Mouse (Mus musculus): ENCODE results near the gene Rnft2. TPM values are rescaled to one million over a fixed set of nuclear protein-coding genes. Genes with fewer than 3 reads are reported as not detected.

The Rnft2 gene
- polyA plus RNA-seq, 1 experiment from 2014 or later, result 3.0 TPM

DNA sequence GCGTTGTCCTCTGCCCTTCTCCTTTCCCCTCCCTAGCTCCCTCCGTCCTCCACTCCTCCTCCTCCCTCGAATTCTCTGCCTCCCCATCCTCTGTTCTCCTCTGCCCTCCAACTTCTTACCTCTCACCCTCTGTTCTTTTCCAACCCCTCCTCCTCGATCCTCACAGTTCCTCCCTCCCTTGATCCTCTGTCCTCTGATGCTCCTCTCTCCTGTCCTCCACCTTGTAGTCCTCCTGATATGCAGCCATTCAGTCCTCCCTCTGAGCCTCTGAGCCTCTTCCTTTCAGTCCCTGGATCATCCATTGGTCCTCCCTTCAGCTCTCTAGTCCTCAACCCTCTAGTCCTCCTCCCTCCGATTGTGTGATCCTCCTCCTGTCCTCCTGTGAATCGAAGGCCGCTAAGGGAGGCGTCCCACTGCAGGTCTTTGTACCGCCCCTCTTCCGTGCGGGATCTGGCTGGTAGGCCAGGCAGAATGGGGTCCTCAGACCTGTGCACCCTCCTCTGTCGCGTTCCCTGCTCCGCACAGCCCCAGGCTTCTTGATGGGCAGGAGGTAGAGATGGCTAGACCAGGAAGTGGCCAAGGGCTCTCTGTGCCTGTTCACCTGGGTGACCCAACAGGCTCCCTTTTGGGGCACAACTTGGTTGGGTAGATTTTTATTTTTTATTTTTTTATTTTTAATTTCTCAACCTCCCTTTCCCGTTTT, 841 bp upstream of the Rnft2 start:
- no peak for ATAC-seq (ENCODE audit: insufficient read depth, low FRiP score, low read depth)
- Histone ChIP-seq H3K9ac (peak overlapping the region; percentile 60), H3K36me3 (no peaks in the 10 kb centered on the region), H3K27me3 (replicated peaks) (no peaks in the 10 kb centered on the region), H3K4me1 (peaks cover 17% of the 10 kb centered on the region; the same call in 1 of the 2 replicates), H3K9me3 (no peaks in the 10 kb centered on the region), H3K4me2 (peak overlapping the region; percentile 87), H3K27ac (peak overlapping the region; percentile 69), H3K4me3 (replicated peaks) (peak overlapping the region; percentile 77)
- 5% methylated on average over 15 of the region's 15 CpGs for WGBS

DNA sequence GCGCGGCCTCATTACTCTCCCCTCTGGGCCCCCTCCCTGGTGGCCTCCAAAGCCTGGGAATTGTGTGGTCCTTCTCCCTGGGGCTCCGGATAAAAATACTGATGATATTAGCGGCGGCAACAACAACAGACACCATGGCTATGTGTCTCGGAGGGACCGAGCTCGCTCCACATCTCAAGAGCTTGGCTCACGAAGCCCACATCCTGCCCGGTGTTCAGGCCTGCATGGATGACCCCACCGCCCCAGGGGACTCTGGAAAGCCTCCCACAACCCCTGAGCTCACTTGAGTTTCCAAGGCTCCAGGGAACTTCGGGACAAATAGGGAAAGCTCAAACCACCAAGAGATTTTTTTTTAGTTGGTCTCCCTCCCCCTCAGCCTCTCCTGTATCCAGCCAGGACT, 5.2 kb downstream of the Rnft2 start:
- no peaks in the 10 kb centered on the region for H3K27me3 ChIP-seq (replicated peaks)
- 84% methylated on average over 12 of the region's 12 CpGs for WGBS

DNA sequence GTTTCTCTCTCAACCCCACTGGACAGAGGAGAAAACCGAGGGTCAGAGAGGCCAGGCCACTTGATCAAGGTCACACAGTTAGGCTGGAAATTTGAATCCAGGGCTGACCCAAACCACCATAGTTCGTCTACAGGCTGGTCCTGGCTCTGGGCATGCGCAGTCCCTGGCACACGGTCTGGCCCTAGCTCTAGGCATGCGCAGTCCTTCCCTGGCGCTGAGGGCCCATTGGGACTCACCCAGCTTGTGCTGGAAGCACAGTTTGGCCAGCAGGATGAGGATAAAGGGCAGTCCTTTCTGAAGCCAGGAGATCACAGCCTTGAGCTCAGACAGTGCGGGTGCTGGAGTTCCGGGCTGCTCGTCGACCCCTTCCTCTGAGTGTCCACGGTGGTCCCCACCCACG, 8.0 kb downstream of the Rnft2 start:
- ATAC-seq (ENCODE audit: insufficient read depth, low FRiP score, low read depth), result no peak
- Histone ChIP-seq H3K36me3 (peaks cover 3% of the 10 kb centered on the region; the same call in 1 of the 2 replicates), H3K27me3 (replicated peaks) (no peaks in the 10 kb centered on the region), H3K4me3 (replicated peaks) (no peak overlapping the region), H3K9me3 (no peaks in the 10 kb centered on the region), H3K27ac (no peak overlapping the region), H3K4me2 (no peak overlapping the region), H3K4me1 (no peaks in the 10 kb centered on the region), H3K9ac (no peak overlapping the region)
- WGBS, result 82% methylated on average over 12 of the region's 12 CpGs

More for the DNA sequence above, 5.2 kb downstream of the Rnft2 start:
- Histone ChIP-seq H3K4me2 (no peak overlapping the region), H3K9me3 (no peaks in the 10 kb centered on the region), H3K4me1 (0 out of 2 replicates have a peak, but pooled peaks cover 9% of the 10 kb centered on the region), H3K9ac (no peak overlapping the region), H3K4me3 (replicated peaks) (no peak overlapping the region), H3K27ac (no peak overlapping the region), H3K36me3 (0 out of 2 replicates have a peak, but pooled peaks cover 3% of the 10 kb centered on the region)
- no peak for ATAC-seq (ENCODE audit: insufficient read depth, low FRiP score, low read depth)

DNA sequence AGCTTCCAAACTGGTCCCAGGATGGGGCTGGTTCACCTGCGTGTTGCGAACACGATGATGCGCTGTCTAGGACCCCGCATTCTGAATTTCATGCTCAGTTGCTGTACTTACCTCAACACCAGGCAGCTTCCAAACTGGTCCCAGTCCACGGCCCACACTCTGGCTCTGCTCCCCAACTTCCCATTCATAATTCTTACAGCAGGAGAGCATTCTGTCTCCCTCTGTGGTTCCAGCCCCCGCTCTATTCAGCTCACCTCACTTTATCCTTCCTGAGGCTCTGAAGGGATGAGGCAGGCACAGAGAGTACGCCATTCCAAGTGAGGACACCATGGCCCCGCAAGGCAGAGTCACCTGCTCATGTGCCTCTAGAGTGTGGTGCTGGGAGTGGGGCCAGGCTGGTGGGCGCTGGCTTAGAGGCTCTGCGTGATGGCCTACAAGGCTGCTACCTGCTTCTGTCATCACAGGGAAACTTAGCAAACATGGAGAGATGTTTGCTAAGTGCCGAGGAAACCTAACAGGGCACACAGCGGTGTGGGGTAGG, 14.8 kb downstream of the Rnft2 start:
- H3K36me3 ChIP-seq, result no peaks in the 10 kb centered on the region; the same call in 1 of the 2 replicates
- no peaks in the 10 kb centered on the region for H3K27me3 ChIP-seq (replicated peaks)
- 90% methylated on average over 13 of the region's 13 CpGs for WGBS
- H3K4me1 ChIP-seq, result no peaks in the 10 kb centered on the region
- H3K9ac ChIP-seq, result no peak overlapping the region
- no peak overlapping the region for H3K4me3 ChIP-seq (replicated peaks)
- ATAC-seq (ENCODE audit: insufficient read depth, low FRiP score, low read depth), result no peak
- H3K27ac ChIP-seq, result no peak overlapping the region
- H3K4me2 ChIP-seq, result no peak overlapping the region
- no peaks in the 10 kb centered on the region for H3K9me3 ChIP-seq

DNA sequence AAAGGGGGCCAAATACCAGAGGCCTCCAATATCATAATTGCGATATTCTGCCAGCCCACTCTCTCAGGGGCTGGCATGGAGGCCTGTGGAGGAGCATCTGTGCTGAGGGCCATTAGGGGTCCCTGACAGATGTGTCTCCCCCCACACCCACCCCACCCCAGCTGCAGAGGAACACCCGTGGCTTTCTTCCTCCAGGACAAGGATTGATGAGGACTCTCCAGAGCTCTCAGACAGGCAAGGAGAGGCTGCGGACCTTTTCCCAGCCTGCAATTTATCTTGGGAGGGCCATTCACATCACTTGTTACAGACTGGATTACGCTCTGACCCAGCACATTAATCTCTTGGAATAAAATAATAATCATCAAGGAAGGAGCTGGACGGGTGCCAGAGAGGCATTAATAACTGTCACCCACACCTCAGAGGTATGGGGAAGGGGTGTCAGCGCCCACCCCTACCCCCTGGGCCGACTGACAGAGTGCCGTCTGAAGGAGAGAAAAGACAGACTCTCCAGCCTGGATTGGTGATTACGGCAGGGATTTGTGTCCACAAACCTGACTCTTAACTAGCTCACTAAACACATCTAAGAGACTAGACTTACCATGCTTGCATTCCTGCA, 21.7 kb downstream of the Rnft2 start:
- Histone ChIP-seq H3K4me2 (no peak overlapping the region), H3K27ac (no peak overlapping the region), H3K4me3 (replicated peaks) (no peak overlapping the region), H3K27me3 (replicated peaks) (no peaks in the 10 kb centered on the region), H3K36me3 (no peaks in the 10 kb centered on the region), H3K9ac (no peak overlapping the region), H3K4me1 (no peaks in the 10 kb centered on the region), H3K9me3 (no peaks in the 10 kb centered on the region)
- no peak for ATAC-seq (ENCODE audit: insufficient read depth, low FRiP score, low read depth)
- 24% methylated on average over 9 of the region's 9 CpGs for WGBS

DNA sequence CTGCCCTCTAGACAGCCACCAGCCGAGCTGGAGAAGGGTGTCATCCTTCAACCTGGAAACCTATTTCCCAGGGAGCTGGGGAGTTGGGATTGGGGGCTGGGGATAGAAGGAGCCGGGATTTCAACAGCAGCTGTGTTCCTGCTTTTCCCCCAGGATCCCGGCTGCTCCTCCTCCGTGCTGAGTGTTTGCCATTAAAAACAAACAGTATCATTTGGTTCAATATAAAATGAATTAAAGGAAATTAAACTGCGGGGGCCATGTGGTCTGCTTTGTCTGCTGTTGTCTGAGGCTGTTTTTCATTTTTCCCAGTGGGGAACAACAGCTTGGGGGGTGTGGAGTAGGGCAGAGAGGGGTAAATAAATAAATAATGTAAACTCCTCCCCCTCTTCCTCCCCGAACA, 27.5 kb downstream of the Rnft2 start:
- H3K27me3 ChIP-seq (replicated peaks), result no peaks in the 10 kb centered on the region
- H3K4me3 ChIP-seq (replicated peaks), result no peak overlapping the region
- ATAC-seq (ENCODE audit: insufficient read depth, low FRiP score, low read depth), result no peak
- H3K9me3 ChIP-seq, result no peaks in the 10 kb centered on the region
- no peaks in the 10 kb centered on the region for H3K36me3 ChIP-seq
- H3K4me1 ChIP-seq, result 0 out of 2 replicates have a peak, but pooled peaks cover 5% of the 10 kb centered on the region
- H3K9ac ChIP-seq, result no peak overlapping the region
- H3K4me2 ChIP-seq, result no peak overlapping the region
- WGBS, result 57% methylated on average over 6 of the region's 6 CpGs
- H3K27ac ChIP-seq, result no peak overlapping the region

DNA sequence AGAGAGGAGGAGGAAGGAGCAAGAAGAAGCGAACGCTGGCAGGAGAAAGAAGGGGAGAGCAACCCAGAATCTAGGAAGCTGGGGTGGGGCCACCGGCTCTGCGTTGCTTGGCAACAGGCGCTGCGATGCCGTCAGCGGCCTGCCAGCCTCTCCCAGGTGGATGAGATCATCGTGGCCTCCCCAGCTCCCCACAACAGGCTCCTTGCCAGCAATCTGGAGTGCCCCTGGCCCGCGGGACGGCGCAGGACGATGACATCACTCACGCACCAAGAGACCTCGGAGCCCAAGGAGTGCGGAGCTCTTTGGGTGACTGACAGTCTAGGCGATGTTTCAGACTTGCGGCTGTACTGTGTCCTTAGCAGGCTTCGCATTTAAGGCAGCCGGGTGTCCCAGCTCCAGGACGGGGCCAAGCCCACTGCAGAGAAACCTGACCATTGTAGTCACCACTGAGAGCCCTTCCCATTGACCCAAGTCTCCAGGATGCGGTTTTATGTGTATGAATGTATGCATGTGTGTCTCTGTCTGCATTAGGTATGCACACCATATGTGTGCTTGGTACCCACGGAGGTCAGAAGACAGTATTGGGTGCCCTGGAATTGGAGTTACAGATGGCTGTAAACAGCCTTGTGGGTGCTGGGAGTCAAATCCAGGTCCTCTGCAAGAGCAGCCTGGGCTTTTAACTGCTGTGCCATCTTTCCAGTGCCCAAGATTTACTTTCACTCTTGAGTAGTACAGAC, 30.3 kb downstream of the Rnft2 start:
- H3K27ac ChIP-seq, result no peak overlapping the region
- 0 out of 2 replicates have a peak overlapping the region, but pooled peaks have one; percentile 6 for H3K9ac ChIP-seq
- no peaks in the 10 kb centered on the region for H3K9me3 ChIP-seq
- H3K4me2 ChIP-seq, result peak overlapping the region; percentile 72
- no peaks in the 10 kb centered on the region for H3K27me3 ChIP-seq (replicated peaks)
- peak; percentile 75 for ATAC-seq (ENCODE audit: insufficient read depth, low FRiP score, low read depth)
- WGBS, result 4% methylated on average over 24 of the region's 24 CpGs
- peak overlapping the region; percentile 39 for H3K4me3 ChIP-seq (replicated peaks)
- H3K4me1 ChIP-seq, result 0 out of 2 replicates have a peak, but pooled peaks cover 5% of the 10 kb centered on the region
- no peaks in the 10 kb centered on the region for H3K36me3 ChIP-seq

DNA sequence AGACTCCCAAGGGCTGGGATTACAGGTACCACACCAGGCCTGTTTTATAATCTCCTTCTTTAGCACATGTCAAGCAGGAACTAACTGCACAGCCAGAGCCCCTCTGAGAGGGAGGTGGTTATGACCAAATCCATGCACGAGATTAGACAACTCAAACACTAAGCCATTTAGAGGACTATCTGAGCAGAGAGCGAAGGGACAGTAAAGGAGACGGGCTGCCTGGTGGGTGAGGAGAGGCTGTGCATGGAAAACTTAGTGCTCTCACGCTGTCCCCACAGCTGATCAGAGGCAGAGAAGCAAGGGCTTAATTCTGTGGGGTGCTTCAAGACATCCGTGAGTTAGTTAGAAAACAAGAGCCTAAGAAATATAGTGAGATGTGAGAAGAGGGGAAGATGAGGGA, 30.9 kb downstream of the Rnft2 start:
- H3K27ac ChIP-seq, result no peak overlapping the region
- H3K36me3 ChIP-seq, result no peaks in the 10 kb centered on the region
- 21% methylated on average over 5 of the region's 5 CpGs for WGBS
- 0 out of 2 replicates have a peak overlapping the region, but pooled peaks have one; percentile 6 for H3K9ac ChIP-seq
- H3K4me3 ChIP-seq (replicated peaks), result peak overlapping the region; percentile 39
- ATAC-seq (ENCODE audit: insufficient read depth, low FRiP score, low read depth), result no peak
- H3K4me1 ChIP-seq, result 0 out of 2 replicates have a peak, but pooled peaks cover 5% of the 10 kb centered on the region
- H3K27me3 ChIP-seq (replicated peaks), result no peaks in the 10 kb centered on the region
- peak overlapping the region; percentile 72 for H3K4me2 ChIP-seq
- no peaks in the 10 kb centered on the region for H3K9me3 ChIP-seq

DNA sequence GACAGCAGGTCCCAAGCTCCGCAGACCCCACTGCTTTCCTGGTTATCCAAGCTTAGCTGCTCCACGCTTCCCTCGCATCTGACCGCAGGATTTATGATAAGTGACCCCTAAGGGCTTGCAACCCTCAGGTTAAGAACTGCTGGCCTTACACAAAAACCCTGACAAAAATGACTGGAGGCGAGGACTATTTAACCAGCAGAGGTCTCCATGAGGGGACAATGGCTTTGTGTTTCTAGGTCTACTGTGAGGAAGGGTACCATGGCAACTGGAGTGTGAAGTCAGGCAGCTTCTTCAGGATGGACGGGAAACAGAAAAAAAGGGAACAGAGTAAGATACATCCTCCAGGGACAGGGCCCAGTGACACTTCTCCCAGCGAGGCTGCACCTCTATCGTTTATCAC, 39.1 kb downstream of the Rnft2 start:
- Histone ChIP-seq H3K9ac (no peak overlapping the region), H3K4me3 (replicated peaks) (no peak overlapping the region), H3K4me1 (no peaks in the 10 kb centered on the region), H3K9me3 (no peaks in the 10 kb centered on the region), H3K27ac (no peak overlapping the region), H3K27me3 (replicated peaks) (no peaks in the 10 kb centered on the region), H3K36me3 (no peaks in the 10 kb centered on the region), H3K4me2 (no peak overlapping the region)
- ATAC-seq (ENCODE audit: insufficient read depth, low FRiP score, low read depth), result no peak
- WGBS, result 81% methylated on average over 8 of the region's 8 CpGs

DNA sequence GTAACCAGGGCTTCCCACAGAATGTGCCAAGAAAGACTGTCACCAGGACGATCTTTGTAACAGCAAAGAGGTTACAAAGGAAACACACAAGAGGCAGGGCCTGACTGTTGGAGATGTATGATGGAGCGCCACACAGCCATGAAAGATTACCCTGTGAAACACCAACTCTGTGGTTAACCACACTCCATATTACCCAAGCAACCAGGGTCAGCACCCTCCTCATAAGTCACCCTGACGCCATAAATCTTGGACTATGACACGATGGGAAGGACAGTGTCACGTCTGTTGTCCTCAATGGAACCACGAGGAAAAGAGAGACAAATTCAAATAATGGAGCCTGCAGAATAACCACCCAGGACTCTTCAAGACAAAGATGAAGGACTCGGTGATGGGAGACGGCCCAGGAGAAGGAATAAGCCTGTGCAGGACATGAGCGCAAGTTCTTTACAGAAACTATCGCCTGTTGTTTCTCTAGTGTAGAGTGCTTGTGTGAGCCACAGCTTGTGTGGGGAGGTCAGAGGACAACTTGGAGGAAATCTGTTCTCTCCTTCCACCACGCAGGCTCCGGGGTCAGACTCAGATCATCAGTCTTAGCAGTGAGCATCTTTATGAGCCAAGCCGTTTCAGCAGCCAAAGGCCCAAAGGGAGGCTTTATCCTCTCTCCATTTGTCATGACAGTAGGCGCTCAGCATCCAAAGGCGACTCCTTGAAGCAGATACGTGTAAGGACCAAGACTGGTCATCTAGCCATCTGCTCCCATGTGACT, 40.1 kb downstream of the Rnft2 start:
- no peak overlapping the region for H3K4me2 ChIP-seq
- H3K9ac ChIP-seq, result no peak overlapping the region
- H3K27me3 ChIP-seq (replicated peaks), result no peaks in the 10 kb centered on the region
- H3K4me3 ChIP-seq (replicated peaks), result no peak overlapping the region
- H3K36me3 ChIP-seq, result no peaks in the 10 kb centered on the region
- no peak overlapping the region for H3K27ac ChIP-seq
- H3K9me3 ChIP-seq, result no peaks in the 10 kb centered on the region
- no peak for ATAC-seq (ENCODE audit: insufficient read depth, low FRiP score, low read depth)
- WGBS, result 50% methylated on average over 16 of the region's 16 CpGs
- no peaks in the 10 kb centered on the region for H3K4me1 ChIP-seq

DNA sequence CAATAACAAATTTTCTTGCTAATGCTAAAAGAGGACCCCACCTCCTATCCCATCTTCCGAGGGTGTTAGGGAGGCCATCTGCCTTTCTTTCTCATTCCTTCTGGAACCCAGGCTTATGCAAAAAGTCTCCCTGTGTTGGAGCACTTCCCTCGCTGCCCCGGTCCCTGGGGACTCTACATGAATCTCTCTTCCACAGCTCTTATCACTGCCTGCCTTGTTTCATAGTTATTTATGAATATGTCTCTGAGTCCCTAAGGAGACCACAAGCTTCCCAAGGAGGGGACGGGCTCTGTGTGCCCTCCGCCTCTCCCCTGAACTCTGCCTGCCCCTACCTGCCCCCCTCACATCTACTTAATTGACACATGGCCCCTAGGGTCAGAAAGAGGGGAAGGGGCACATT, 45.2 kb downstream of the Rnft2 start:
- Histone ChIP-seq H3K9ac (no peak overlapping the region), H3K27me3 (replicated peaks) (no peaks in the 10 kb centered on the region), H3K9me3 (no peaks in the 10 kb centered on the region), H3K27ac (no peak overlapping the region), H3K36me3 (no peaks in the 10 kb centered on the region), H3K4me1 (no peaks in the 10 kb centered on the region), H3K4me2 (no peak overlapping the region), H3K4me3 (replicated peaks) (no peak overlapping the region)
- WGBS, result 65% methylated on average over 5 of the region's 5 CpGs
- ATAC-seq (ENCODE audit: insufficient read depth, low FRiP score, low read depth), result no peak

Measured in stomach, embryonic 15.5 days (tissue).